Mouse (Mus musculus): ENCODE results near the gene Cuedc1. TPM values are rescaled to one million over a fixed set of nuclear protein-coding genes. Genes with fewer than 3 reads are reported as not detected.

Cuedc1 gene
- total RNA-seq, 2 experiments from 2014 or later = 65.4 to 69.7 TPM

DNA sequence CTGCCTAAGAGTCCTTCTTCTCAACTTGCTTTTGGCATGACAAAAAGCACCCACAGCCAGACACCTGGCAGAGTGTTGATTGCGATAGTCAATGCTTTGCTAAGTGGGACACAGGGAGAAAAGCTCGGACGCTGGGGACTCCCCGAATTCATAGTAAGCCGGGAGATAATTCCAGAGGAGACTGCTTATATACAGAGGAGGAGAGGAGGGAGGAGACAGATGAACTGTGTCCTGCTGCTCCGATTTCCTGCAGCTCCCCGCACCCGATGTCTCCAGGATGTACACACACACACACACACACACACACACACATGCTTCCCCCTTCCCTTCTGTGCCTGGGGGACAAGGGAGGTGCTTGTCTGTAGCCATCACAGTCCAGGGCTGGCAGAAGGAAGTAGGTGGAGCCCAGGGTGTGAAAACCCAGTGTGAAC, 17.0 kb downstream of the Cuedc1 start:
- intact Hi-C loops (cut with DNase I) = no loop called here

GRCm38 (mm10) chr11:88116568-88116967, 18.7 kb downstream of the Cuedc1 start:
- intact Hi-C loops (cut with DNase I) = no loop called here
- no peak for DNase-seq

More for the DNA sequence above, 17.0 kb downstream of the Cuedc1 start:
- peak; percentile 35 for DNase-seq

DNA sequence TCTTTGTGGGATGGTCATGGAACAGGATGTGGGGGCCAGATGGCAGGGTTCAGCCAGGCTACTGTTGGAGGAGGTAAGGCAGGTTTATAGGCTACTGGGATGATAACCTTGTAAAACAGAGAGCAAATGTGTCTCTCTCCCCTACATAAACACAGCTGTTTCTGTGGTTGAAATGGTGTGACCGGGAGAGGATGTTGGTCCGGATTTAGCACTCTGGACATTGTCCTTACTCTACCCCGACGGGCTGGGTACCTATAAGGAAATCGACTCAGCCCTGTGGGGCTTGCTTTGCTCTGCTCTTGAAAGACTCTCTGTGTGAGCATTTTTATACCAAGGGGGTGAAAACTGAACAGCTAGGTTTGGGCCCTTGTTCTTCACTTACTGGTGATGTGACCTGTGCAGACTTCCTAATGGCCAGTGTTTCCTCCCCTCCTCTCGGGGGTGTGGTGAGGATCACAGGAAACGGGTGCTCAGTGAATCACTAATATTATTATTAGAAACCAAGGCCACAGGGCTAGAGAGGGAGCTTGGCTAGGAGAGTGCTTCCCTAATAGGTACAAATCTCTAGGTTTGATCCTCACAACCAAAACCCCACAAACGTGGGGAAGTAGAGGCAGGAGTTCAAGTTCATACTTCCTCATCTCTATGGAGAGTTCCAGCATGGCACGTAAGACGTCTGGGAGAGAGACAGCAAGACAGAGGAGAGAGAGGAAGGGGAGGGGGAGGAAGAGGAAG, 19.7 kb downstream of the Cuedc1 start:
- intact Hi-C loops (cut with DNase I) = no loop called here
- DNase-seq = no peak

DNA sequence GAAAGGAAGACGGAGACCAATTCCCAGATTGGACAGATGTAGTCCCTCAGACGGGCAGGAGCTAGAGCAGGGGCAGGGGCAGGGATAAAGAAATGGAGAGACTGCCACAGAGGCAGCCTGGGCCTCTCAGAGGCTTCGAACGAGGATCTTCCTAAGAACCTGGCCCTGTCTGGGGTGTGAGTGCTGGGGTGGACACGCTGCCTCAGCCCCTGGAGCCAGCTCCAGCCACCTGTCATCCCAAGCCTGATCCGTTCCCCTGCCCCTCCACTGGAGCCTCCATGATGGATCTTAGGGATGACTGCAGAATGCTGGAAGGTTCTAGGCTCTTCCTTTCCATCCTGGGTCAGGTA, 20.2 kb downstream of the Cuedc1 start:
- DNase-seq = no peak
- intact Hi-C loops (cut with DNase I) = no loop called here

DNA sequence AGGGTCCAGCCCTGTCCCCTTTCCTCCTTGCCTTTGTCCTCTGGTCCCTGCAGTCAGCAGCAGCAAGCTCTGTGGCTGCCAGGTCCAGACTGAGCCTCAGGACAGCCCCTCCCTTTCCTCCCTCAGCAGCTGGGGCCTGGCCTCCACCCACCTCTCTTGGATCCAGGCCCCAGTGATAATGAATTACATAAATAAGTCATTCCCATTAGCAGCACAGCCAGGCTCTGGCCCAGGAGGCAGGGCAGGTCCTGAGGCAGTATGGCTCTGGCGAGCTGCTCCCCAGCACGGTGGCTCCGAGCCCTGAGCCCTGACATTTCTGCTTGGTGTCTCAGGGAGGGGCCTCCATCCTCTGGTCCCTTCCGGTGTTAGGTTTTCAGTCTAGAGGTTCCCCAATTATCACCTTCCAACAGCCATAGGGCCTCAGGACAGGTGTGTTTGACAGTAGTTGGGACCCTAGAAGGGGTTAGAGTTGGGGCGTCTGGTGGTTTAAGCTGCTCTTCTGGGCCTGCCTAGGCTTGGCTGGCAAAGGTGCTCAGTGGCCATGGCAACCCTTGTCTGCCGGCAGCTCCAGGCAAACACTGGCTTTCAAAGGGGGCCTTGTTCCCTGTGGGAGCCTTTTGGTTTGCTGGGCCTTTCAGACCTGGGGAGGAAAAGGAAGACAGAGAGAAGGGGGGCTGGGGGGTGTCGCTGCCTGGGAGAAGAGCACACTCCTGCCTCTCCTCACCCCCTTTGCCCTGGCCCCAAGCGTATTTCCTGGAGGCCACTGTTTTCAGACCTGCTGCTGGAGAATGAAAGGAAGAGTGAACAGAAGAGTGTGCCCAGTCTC, 21.2 kb downstream of the Cuedc1 start:
- DNase-seq = peak; percentile 90
- intact Hi-C loops (cut with DNase I) = no loop called here

DNA sequence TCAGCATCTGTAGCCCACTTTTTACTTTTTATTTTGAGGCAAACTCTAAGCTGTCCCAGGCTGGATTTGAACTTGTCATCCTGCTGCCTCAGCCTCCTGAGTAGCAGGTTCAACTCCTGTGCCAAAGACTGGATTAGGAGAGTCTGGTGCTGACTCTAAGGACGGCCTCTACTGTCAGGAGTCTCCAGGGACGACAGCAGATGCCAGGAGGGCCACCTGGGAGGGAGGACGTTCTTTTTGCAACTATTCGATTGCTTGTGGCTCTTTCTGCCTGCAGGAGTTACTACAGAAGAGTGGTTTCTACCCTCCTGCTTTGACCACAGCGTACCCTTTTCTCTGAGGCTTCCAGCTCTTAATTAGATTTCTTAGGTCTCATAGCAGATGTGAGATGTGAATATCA, 24.7 kb downstream of the Cuedc1 start:
- no peak for DNase-seq
- intact Hi-C loops (cut with DNase I) = no loop called here

GRCm38 (mm10) chr11:88123021-88123420, 25.2 kb downstream of the Cuedc1 start:
- no peak for DNase-seq
- intact Hi-C loops (cut with DNase I) = no loop called here

DNA sequence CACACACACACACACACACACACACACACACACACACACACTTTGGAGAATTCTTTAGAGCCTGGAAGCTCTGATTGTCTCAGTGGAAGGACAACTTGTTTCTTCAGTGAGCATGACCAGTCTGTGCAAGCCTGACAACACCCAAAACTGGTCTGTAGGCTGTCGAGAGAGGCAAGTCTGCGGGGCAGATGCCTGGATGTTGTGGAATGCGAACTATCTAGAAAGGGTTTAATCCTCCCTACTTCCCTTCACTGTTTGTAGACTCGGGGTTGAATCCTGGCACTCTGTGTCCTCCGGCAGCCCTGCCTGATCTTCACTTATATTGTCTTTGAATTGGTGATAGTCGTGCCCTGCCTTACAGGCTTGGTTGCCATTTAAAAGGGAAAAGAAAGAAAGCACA, 25.9 kb downstream of the Cuedc1 start:
- intact Hi-C loops (cut with DNase I) = no loop called here
- DNase-seq = no peak

DNA sequence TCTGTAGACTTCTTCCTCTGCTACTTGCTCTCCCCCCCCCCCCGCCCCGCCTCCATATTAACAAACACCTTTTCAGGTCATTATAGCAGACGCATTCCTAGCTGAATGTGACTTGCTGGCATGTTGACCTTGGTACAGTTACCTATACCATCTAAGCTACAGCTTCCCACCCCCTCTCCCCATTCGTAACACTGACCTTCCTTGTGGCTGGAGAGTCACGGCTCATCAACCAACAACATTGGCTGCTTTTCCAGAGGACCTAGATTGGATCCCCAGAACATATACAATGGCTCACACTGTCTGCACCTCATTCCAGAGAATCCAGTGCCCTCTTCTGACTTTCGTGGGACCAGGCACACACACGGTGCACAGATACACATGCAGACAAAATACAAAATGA, 27.6 kb downstream of the Cuedc1 start:
- no peak for DNase-seq
- intact Hi-C loops (cut with DNase I) = no loop called here

DNA sequence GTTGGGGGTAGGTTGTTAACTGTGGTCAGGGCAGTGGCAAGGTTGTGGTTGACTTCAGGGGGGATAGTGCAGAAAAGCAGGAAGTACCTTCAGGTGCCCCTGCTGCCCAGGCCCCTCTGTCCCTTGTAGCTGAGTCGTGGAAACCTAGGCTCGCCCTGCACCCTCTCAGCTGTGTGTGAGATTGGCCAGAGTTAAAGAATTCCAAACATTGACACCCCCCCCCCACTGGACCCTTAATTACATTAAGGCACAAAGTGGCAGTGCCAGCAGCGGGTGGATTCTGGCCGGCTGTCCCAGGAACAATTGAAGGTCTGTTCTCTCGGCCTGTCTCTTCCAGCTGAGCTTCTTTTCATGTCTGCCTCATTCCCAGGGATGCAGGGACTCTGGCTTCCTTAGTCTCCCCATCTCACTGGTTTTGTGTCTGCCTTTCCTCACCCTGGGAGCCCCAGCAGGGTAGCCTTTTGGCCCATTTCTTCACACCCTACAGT, 28.5 kb downstream of the Cuedc1 start:
- intact Hi-C loops (cut with DNase I) = no loop called here
- no peak for DNase-seq

- intact Hi-C loops (cut with DNase I) = no loop called here
- no peak for DNase-seq
Observed at GRCm38 (mm10) chr11:88128461-88128860, 30.6 kb downstream of the Cuedc1 start.

DNA sequence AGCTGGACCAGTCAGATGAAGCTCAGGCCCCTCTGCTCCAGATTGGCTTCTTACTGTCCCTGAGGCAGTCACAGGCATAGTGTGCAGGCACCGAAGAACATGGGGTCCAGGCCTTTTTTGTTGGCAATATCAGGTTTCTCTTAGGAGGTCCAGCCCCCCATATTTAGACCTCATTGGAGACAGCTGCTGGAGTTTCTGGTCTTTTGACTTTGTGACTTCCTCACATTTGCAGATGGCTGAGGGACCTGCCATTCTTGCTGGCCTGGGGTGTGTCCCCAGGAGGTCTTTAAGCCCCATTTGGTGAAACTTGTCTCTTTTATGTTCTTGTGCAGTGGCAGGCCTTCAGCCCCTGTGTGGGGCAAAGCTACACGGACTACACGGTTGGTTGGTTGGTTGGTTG, 31.4 kb downstream of the Cuedc1 start:
- DNase-seq = no peak
- intact Hi-C loops (cut with DNase I) = no loop called here

DNA sequence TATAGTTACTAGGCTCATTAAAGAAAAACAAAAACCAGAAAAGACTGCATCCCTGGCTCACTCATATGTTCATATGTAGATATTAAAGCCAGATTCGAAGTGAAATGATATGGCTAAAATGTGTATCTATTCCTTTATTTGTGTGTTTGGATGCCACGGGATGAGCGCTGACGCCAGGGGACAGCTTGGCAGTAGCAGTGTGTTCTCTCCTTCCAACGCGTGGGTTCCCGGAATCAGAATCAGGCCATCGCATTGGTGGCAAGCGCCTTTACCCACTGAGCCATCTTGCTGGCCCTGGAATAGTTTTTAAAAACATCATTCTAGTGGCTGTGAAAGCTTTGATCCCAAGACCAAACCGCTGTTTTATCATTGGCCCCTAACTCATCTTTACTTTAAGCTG, 32.1 kb downstream of the Cuedc1 start:
- DNase-seq = no peak
- intact Hi-C loops (cut with DNase I) = no loop called here

DNA sequence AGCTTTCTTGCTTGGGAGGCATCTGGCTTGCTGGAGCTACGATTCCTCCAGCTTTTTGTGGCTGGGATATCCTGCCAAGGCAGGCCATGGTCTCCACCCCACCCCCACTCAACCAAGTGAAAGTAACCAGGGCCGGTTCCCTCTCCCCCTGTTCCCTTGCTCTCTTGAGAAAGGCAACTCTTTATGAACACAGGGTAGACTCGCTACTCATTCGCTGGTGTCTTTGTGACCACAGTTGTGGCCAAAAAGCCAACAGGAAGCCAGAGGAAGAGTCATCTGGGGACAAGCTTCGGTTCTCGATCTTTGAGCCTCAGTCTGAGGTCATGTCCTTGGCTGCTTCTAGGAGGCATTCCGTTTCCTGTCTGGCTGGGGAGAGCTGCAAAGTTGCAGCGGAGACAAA, 34.0 kb downstream of the Cuedc1 start:
- intact Hi-C loops (cut with DNase I) = no loop called here
- no peak for DNase-seq

- intact Hi-C loops (cut with DNase I) = no loop called here
- DNase-seq = no peak
Observed at GRCm38 (mm10) chr11:88135218-88135617, 37.4 kb downstream of the Cuedc1 start.

DNA sequence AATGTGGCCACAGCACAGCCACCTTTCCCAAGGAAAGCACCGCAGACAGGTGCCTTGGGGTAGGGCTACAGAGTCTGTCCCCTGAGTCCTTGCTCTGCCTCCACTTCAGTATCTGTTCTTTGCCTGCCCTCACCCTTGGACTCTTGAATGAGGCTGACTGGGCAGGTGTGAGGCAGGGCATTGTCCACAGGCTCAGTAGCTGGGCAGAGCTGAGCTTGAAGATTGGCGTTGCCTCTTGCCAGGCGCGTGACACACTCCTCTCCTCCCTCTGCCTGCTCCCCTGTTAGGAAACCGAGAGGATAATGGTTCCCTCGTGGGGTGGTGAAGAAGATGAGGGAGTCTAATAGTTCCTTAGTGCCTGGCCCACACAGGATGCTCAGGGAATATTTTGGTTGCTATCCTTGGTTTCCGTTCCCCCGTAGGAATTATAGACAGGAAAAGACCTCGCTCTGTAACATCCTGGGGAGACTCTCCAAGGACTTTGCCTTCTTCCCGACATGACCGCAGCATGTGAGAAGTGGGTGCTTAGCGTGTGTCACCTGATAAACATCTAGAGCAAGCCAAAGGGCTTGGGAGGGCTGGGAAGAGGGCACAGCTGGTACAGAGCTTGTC, 40.1 kb downstream of the Cuedc1 start:
- intact Hi-C loops (cut with DNase I) = no loop called here
- no peak for DNase-seq

DNA sequence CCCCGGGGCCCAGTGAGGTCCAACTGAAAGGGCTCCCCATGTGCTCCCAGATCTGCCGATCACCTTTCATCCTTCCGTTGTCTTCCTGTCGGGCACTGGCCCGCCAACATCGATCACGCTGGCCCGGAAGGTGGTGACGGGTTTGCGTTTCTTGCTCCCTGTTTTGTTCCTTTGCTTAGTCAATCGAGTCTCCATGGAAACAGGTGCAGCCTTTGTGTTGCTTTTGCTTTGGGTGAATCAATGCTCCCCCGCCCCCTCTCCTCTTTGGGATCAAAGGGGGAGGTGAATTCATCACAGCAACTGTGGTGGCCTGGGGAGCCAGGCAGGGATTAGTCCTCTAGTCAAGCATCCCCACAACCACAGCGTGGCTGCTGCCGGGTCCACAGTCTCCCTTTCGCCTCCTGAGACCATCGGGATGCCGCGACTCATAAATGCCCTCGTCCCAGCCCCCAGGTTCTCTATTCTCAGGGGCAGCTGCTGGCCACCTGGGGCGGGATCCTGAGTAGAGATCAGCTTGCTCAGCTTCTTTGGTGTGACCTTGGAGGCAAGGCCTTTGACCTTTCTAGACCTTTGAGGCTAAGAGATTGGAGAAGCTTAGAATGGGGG, 41.5 kb downstream of the Cuedc1 start:
- DNase-seq = no peak
- intact Hi-C loops (cut with DNase I) = no loop called here

DNA sequence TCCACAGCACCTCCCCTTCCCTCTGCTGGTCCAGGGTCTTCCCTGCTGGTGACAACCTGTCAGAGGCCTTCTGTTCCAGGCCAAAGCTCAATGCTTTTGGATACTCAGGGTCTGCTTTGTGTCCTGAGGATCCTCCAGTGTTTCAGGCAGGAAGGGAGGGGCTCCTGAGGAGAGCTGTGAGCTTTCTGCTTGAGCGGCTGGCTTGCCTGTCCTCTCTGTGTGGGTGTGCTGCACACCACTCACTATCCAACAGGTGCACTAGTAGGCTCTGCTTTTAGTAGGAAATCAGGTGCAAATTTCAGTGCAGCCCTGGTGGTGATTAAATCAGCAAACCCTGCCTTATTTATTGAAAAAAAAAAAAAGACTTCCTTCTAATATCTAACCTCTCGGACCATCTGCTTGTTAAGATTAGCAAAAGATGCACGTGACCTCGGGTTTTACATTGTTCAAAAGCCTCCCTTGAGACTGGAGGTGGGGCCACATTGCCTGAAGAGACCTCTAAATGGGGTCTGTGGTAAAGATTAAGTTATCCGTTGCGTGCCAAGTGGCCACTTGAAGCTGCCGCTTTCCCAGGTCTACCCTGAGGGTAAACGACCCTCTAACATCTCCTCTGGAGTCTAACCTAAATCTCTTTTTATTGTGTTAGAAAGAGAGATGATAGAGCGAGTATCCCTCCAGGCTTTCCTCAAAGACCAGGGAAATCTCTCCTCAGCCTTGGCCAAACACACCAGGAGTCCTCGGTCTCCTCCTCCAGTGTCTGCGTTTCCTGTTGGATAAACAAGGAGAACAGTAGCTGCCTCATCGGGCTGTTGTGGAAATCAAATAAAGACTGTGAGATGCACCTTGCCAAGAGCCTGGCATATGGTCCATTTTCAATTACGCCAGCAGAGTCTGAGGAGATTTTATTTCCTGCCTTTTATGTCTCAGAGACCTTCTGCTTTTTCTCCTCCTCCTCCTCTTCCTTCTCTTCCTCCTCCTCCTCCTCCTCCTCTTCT, 42.5 kb downstream of the Cuedc1 start:
- DNase-seq = no peak
- intact Hi-C loops (cut with DNase I) = no loop called here

GRCm38 (mm10) chr11:88142362-88142761, 44.5 kb downstream of the Cuedc1 start:
- no peak for DNase-seq
- intact Hi-C loops (cut with DNase I) = no loop called here

DNA sequence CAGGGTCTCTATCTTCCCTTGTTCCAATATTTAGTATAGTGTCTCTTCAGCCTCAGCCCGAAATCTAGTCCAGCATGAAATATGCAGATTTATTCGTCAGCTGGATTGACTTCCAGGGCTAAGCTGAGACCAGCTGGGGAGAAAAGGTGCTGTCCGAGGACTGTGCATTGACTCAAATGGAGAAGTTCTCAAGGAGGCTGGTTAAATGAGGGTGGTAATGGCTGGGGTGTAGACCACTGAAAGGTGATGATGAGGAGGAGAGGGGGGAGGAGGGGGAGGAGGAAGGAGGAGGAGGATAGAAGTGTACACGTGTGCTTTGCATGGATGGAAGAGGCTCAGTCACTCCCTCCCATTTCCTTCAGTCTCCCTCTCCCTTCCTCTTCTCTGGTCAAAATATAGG, 46.2 kb downstream of the Cuedc1 start:
- intact Hi-C loops (cut with DNase I) = no loop called here
- DNase-seq = no peak
